In the genomic region with DNA sequence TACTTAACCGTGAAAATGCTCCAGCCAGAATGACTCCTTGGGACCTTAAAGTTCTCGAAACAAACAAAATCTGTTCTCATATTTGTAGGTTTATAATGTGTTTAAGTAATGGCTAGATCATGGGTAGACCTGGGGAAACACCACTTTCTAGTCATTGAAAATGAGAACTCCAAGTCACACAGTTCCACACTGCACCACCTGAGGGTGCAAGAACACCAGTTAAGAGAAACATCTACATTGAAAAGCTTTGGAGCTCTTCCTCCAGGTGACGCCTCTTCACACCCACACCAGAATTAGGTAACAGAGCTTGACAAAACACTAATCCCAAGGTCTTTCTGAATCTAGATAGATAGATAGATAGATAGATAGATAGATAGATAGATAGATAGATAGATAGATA, we compare ENCODE assay signal across 7 mouse cellular contexts.
A peak's percentile ranks its signal among the peaks of the same experiment; 100 is the strongest.
DNase-seq lines count a peak whose midpoint lies in the region.

No protein-coding gene starts in this region.

- peak; percentile 67 to 79 for DNase-seq in left cerebral cortex, adult 18-20 months (ENCODE audit: low spot score in 2 of 2)
- no peak for DNase-seq in left cerebral cortex, adult 11 months (ENCODE audit: low spot score)
- DNase-seq in frontal cortex, adult 2 months (ENCODE audit: extremely low spot score in 1 of 2, low spot score in 1 of 2): peak; percentile 49 to 89
- peak; percentile 44 to 66 for DNase-seq in layer of hippocampus, adult 8-10 months (ENCODE audit: low spot score in 2 of 2)
- DNase-seq in retina, postnatal 1 day: peak; percentile 25
- no peak for DNase-seq in urinary bladder, postnatal 10 days (ENCODE audit: low spot score)
- DNase-seq in cerebellum, adult 9-11 months: no peak

Comparison
In these comparisons a context has a peak if more than half of its experiments do, and no peak if none do; other contexts are left out.
1. DNase-seq: peak in left cerebral cortex, adult 18-20 months (2 of 2), frontal cortex, adult 2 months (2 of 2), layer of hippocampus, adult 8-10 months (2 of 2) and retina, postnatal 1 day (single experiment); none in left cerebral cortex, adult 11 months (single experiment), urinary bladder, postnatal 10 days (single experiment) and cerebellum, adult 9-11 months (single experiment).